Comparison of ENCODE assay signal across 8 mouse cellular contexts in the genomic region with DNA sequence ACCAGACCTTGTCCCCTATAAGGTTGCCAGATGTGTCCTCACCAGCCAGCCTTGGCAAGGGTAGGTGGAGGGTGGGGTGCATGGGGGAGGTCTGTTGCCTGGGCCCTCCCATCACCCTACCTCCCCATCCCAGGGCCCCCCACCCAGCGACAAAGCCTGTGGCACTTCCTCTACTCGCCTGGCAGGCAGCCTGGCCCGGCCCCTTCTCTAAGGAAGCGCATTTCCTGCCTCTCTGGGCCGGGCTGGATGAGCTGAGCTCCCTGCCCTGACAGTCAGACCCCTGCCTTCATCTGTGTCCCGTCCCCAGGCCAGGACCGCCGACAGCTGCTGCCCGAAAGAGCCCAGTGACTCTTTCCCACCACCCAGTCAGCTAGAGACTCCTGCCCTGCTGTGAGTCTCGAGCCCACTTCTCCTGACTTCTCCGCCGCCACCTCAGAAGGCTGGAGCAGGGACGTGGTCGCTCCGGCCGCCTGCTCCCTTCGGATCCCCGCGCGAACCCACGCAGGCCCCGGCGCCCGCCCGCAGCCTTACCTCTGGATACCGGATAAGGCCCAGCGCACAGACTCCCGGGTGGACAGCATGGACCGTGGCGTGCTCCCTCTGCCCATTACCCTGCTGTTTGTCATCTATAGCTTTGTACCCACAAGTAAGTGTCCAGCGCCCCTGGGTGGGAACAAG. TPM values are rescaled to one million over a fixed set of nuclear protein-coding genes. Genes with fewer than 3 reads are reported as not detected.
DNase-seq lines count a peak whose midpoint lies in the region; ATAC-seq lines count a peak whose summit lies in the region.

A gene (plus strand): TSS at position 217 of the 678 bp plus-strand sequence.

- no peaks in the 10 kb centered on the region for H3K27me3 ChIP-seq in forebrain, embryonic 15.5 days
- H3K27me3 ChIP-seq in stomach, embryonic 15.5 days (replicated peaks) = no peaks in the 10 kb centered on the region

- no peak for DNase-seq in layer of hippocampus, adult 8-10 months (ENCODE audit: low spot score in 2 of 2)
- DNase-seq in layer of hippocampus, adult 9-10 months (ENCODE audit: low spot score) = no peak
- peak; percentile 84 for DNase-seq in heart, postnatal 4 days
- DNase-seq in layer of hippocampus, postnatal 14 days (ENCODE audit: low spot score in 2 of 2) = no peak
- DNase-seq in lung, postnatal 10 days = peak; percentile 92
- no peak for DNase-seq in cerebellum, postnatal 36 days

- H3K36me3 ChIP-seq in forebrain, embryonic 15.5 days = no peaks in the 10 kb centered on the region
- no peaks in the 10 kb centered on the region for H3K36me3 ChIP-seq in stomach, embryonic 15.5 days

- peak within 1 kb of the TSS; percentile 14 for H3K4me3 ChIP-seq in forebrain, embryonic 15.5 days
- peak within 1 kb of the TSS; percentile 42 for H3K4me3 ChIP-seq in stomach, embryonic 15.5 days (replicated peaks)

- H3K9me3 ChIP-seq in forebrain, embryonic 15.5 days = no peaks in the 10 kb centered on the region
- H3K9me3 ChIP-seq in stomach, embryonic 15.5 days = no peaks in the 10 kb centered on the region

- no peaks in the 10 kb centered on the region for H3K4me1 ChIP-seq in forebrain, embryonic 15.5 days
- 0 out of 2 replicates have a peak, but pooled peaks cover 13% of the 10 kb centered on the region for H3K4me1 ChIP-seq in stomach, embryonic 15.5 days

- H3K4me2 ChIP-seq in forebrain, embryonic 15.5 days (replicated peaks) = no peak within 1 kb of the TSS
- peak within 1 kb of the TSS; percentile 44 for H3K4me2 ChIP-seq in stomach, embryonic 15.5 days

- no peak within 1 kb of the TSS; the same call in 1 of the 2 replicates for H3K27ac ChIP-seq in forebrain, embryonic 15.5 days (replicated peaks)
- H3K27ac ChIP-seq in stomach, embryonic 15.5 days = peak within 1 kb of the TSS; percentile 51

- WGBS in forebrain, embryonic 15.5 days = 68% methylated on average over 31 of the region's 31 CpGs
- 50% methylated on average over 31 of the region's 31 CpGs for WGBS in stomach, embryonic 15.5 days

- no peak for ATAC-seq in forebrain, embryonic 15.5 days (replicated peaks)
- ATAC-seq in stomach, embryonic 15.5 days (ENCODE audit: insufficient read depth, low FRiP score, low read depth) = peak; percentile 42; the same call in 1 of the 2 replicates

- no peak within 1 kb of the TSS for H3K9ac ChIP-seq in forebrain, embryonic 15.5 days (replicated peaks)
- H3K9ac ChIP-seq in stomach, embryonic 15.5 days = peak within 1 kb of the TSS; percentile 11; the same call in 1 of the 2 replicates

RNA-seq across cellular contexts. Expression of the gene that starts here (rescaled TPM):
- 10 to 100 TPM; 18.2 to 24.8 (median 18.7) TPM for total RNA-seq in layer of hippocampus, adult 8-10 months (2022)
- 23.4 and 25.1 TPM in 2 replicates for polyA plus RNA-seq in forebrain, embryonic 15.5 days (2015; fragmentation: Nextera tagmentation; extraction: Ambion mirVana)
- total RNA-seq in heart, postnatal 4 days (2021) = 100 to 1,000 TPM; 149 to 162 TPM
- 10 to 100 TPM; 27.0 to 28.8 TPM for total RNA-seq in layer of hippocampus, postnatal 14 days (2021)
- 59.6 and 65.3 TPM in 2 replicates for polyA plus RNA-seq in stomach, embryonic 15.5 days (2015; fragmentation: Nextera tagmentation; extraction: Ambion mirVana)

Comparison
In these comparisons a context has a peak if more than half of its experiments do, and no peak if none do; other contexts are left out.
1. RNA of the gene that starts here (total RNA-seq): 149 to 162 TPM in heart, postnatal 4 days; 27.0 to 28.8 TPM in layer of hippocampus, postnatal 14 days and 18.2 to 24.8 TPM in layer of hippocampus, adult 8-10 months; every median in the first group is over 4 times any median in the second.
2. DNase-seq: peak in heart, postnatal 4 days (single experiment) and lung, postnatal 10 days (single experiment); none in layer of hippocampus, adult 8-10 months (0 of 2), layer of hippocampus, adult 9-10 months (single experiment), layer of hippocampus, postnatal 14 days (0 of 2) and cerebellum, postnatal 36 days (0 of 2).